Mouse (Mus musculus): ENCODE measurements around the gene Prrc2a.

The Prrc2a gene

GRCm38 (mm10) chr17:35164568-35165450 is at the start of gene Prrc2a:
Prrc2a (minus strand) TSS chr17:35164897.
- DNase-seq (ENCODE audit: low read depth) = peak; percentile 99

- no peak for DNase-seq (ENCODE audit: low read depth)
Measured at GRCm38 (mm10) chr17:35213071-35213470, 48.4 kb upstream of the Prrc2a start.

DNA sequence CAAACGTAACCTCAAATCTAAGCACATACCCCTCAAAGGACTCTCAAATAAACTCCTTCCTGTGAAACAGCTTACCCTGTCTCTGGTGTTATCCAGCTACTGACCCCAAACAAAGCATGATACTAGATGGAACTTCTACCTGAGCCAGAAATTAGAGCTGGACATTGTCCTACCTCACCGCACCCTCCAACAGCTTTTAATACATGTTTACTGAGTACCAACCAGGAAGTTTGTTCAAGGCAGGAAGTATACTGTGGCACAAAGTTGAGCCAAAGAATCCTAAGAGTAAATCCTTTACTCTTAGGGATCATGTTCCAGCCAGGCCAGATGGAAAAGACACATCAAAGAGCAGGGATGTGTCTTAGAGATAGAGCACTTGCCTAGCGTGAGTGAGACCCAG is 45.9 kb upstream of the Prrc2a start:
- peak; percentile 44 for DNase-seq (ENCODE audit: low read depth)

DNA sequence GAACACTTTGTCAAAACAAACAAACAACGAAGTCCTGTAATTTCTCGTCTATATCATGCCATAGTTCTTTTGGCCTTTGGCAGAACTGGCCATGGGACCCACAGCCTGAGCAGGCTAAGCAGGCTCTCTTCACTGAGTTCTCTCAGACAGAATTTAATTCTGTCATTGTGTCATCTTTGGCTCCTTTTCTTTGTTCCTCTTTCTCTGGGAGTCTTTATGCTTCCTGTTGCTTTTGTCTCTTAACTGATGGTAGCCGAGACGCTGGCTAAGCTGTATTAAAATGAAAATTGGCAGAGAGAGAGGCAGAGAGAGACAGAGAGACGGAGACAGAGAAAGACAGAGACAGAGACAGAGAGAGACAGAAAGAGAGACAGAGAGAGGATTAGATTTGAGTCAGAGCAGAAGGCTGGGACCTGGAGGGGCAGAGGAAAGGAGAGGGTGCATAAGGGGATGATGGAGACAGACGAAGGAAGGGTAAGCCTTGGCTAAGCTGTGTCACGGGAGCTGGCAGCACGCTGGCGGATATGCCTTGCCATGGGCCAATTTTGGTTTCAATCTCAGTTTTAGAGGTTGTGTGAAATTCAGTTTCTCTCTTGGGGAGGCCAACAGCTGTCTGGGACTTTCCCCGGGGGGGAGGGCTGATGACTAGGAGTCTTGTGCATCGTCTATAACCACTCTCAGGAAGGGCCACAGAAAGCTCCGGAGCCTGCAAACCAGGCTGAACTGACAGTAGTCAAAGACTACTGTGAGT is 45.3 kb upstream of the Prrc2a start:
- peak; percentile 90 for DNase-seq (ENCODE audit: low read depth)

DNA sequence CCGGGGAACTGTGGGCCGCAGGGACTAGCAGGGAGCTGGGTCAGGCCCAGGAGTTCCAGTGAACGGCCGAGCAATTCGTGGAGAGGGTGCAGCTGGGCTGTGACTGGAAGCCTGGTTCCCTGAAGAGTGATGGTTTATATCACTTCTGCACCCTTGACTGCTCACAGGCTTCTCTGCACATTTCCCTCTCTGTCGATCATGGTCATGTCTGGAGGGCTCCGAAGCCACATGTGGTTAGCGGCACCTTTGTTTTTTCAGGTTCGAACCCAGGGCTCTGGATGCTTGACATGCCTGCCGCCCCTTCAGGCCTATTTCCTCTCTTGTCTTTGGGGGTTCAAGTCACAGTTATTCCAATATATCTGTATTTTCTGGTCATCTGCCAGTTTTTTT is 40.7 kb upstream of the Prrc2a start:
- DNase-seq (ENCODE audit: low read depth) = no peak

- peak; percentile 89 for DNase-seq (ENCODE audit: low read depth)
Measured at GRCm38 (mm10) chr17:35204494-35205379, 40.0 kb upstream of the Prrc2a start, which contains the start of gene Lta. Lta (minus strand) TSS chr17:35205351.

DNA sequence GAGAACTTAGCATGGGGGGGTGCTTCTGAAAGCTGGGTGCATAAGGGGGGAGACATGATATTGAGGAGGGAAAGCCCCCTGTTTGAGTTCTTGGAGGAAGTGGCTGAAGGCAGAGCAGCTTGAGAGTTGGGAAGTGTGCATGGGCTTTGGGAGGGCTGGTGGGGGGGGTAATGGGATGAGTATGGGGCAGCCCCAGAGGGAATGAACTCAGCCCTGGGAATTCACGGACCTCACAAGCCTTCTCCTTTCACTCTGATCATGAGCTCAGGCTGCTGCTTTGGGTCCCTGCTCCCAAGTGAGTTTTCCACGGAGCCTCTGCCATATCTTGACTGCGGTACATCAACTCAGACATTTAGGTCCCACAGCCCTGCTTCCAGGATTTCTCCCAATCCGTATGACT is 37.7 kb upstream of the Prrc2a start:
- DNase-seq (ENCODE audit: low read depth) = no peak

DNA sequence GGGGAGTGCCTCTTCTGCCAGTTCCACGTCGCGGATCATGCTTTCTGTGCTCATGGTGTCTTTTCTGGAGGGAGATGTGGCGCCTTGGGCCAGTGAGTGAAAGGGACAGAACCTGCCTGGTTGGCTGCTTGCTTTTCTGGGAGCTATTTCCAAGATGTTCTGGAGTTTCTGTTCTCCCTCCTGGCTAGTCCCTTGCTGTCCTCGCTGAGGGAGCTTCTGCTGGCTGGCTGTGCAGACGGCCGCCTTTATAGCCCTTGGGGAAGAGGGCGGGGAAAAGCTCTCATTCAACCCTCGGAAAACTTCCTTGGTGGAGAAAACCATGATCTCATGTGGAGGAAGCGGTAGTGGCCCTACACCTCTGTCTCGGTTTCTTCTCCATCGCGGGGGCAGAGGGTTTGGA is 37.1 kb upstream of the Prrc2a start, which contains the start of gene Tnf:
Gene Tnf, minus strand, starts transcription at position 221 of the 400 bp plus-strand sequence.
- DNase-seq (ENCODE audit: low read depth) = peak; percentile 88

DNA sequence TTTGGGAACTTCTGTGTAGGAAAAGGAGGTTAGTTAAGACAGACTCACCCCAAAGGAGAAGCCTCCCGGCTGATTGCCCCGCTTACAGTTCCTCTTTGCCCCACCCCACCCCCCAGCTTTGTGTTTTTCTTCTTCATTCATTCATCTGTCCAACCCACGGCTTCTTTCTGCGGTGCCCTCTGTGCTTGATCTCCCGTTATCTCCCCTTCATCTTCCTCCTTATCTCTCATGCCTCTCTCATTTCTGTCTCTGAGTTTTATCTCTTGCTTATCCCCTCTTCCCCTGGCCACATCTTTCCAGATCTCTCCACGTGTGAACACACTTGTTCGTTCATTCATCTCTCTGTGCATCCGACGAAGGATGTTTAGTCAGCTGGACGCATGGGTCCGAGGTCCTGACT is 36.4 kb upstream of the Prrc2a start:
- peak; percentile 60 for DNase-seq (ENCODE audit: low read depth)

- DNase-seq (ENCODE audit: low read depth) = peak; percentile 92
Measured at GRCm38 (mm10) chr17:35200398-35200797, 35.7 kb upstream of the Prrc2a start.

DNA sequence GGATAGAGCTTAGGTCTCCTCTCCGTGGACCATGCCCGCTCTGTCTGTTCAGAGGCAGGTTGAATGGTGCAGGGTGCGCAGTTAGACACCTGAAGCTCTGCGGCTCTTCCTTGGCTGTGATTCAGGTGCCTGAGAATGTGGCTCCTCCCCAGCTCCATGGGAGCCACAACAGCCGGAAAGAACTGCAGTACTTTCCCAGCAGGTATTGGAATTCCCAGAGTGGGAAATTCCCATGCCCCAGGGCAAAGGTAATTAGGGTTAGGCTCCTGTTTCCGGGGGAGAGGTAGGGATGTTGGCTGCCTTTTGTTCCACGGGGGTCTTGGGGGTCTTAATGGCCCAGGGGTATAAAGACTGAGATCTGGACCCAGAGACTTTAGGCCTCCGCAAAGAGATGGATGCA is 34.2 kb upstream of the Prrc2a start:
- no peak for DNase-seq (ENCODE audit: low read depth)

GRCm38 (mm10) chr17:35198029-35198428 is 33.3 kb upstream of the Prrc2a start:
- DNase-seq (ENCODE audit: low read depth) = no peak

- DNase-seq (ENCODE audit: low read depth) = peak; percentile 63
Measured at GRCm38 (mm10) chr17:35197126-35197525, 32.4 kb upstream of the Prrc2a start.

DNA sequence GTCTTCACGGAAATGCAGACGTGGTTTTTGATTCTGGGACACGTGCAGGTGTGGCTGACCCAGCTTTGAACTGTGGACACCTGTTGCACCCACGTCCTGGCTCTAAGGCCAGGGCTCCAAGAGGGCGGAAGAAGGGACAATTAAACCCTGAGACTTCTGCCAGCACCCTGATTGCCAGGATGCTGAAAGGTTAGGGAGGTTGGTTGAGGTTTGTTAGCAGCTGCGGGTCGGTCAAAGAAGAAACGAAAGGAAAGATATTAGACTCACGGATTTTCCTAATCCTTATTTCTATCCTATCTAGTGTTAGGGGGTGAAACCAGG is 31.6 kb upstream of the Prrc2a start:
- DNase-seq (ENCODE audit: low read depth) = peak; percentile 58

- peak; percentile 95 for DNase-seq (ENCODE audit: low read depth)
Measured at GRCm38 (mm10) chr17:35195631-35196320, 31.1 kb upstream of the Prrc2a start.

GRCm38 (mm10) chr17:35194844-35195630 is 30.3 kb upstream of the Prrc2a start:
- DNase-seq (ENCODE audit: low read depth) = no peak

DNA sequence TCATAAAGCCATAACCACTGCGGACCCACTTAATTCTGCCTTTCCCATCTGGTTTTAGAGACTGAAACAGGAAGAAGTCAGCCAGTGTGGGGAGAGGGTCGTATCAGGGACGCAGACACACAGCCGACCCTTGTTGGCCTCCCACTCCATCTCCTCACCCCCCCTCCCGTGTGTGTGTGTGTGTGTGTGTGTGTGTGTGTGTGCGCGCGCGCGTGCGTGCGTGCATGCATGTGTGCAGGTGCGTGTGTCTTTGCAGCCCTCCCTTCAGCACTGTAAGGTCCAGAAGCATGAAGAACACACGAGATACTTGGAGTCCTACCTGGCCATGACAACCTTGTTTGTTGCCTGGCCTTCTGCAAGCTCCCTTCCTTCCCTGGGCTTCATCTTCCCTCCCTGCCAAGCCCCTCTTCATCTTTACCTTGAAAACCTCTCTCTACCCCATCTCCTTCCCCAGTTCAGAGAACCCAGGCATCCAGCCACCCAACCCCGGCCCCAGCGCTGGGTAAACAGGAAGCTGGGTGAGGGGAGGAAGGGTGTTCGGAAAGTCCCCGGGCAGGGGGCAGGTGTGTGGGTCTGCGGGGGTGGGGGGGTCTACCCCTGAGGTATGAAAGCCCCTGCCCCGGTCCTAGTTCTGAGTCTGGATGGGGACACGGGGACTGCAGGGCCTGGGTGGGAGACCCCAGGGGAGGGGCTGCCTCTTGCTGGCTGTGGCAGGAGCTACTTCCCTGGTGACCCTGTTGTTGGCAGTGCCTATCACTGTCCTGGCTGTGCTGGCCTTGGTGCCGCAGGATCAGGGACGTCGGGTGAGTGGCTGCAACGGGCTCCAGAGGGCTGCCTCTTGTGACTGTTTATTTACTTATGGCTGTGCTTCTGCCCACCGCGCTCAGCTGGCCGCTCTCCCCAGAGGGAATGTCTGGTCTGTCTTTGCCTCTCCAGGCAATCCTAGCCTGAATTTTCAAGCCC is 29.5 kb upstream of the Prrc2a start, which contains the start of gene Ltb:
Gene Ltb, plus strand, starts transcription at position 559 of the 963 bp plus-strand sequence.
- DNase-seq (ENCODE audit: low read depth) = peak; percentile 88

DNA sequence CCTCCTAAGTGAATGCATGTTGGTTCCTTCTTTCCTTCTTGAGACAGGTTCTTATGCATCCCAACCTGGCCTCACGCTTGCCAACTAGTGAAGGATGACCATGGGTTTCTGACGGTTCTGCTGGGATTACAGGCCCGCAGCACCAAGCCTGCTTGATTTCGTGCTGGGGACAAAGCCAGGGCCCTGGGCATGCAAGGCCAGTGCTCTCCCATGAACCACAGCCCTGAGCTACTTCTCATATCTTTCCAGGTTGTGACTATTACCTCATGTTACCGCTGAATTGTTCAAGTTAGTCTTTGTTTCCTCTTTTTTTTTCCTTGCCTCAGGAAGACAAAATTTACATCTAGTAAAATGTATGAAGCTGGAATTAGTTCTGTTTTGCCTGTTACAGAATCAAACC is 28.2 kb upstream of the Prrc2a start:
- DNase-seq (ENCODE audit: low read depth) = no peak

DNA sequence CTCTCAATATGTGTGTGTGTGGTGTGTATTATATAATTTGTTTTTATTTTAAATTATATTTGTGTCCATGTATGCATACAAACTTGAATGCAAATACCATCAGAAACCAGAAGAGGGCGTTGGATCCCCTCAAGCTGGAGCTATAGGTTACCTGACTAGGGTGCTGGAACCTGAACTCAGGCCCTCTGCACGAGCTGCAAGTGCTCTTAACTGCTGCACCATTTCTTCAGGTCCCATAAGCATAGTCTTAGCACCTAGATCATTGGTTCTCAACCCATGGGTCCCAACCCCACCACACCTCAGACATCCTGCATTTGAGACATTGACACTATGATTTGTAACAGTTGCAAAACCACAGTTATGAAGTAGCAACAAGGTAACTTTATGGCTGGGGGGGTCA is 27.0 kb upstream of the Prrc2a start:
- DNase-seq (ENCODE audit: low read depth) = peak; percentile 51
